Mouse (Mus musculus) liver, adult 2 months (tissue): Measurements from ENCODE around the gene Lrsam1. TPM values are rescaled to one million over a fixed set of nuclear protein-coding genes. Genes with fewer than 3 reads are reported as not detected.

Experiments used
- DNase-seq: peaks from one replicate; pipeline ENCODE4 v3.0.0-alpha.2; 2011; ENCODE audit warnings: low read depth, low spot score; ENCODE audit errors: extremely low read depth
- H3K27ac ChIP-seq: fragments of 200-500 bp; replicated peaks from 2 replicates; pipeline ENCODE4 v1.5.1; 2012; ENCODE audit warnings: low read depth, mild to moderate bottlenecking, control low read depth, inconsistent platforms, low read length; ENCODE audit not compliant: insufficient read depth
- H3K27me3 ChIP-seq: fragments of 200-500 bp; 2 replicates; pipeline ENCODE4 v1.6.1; 2012; ENCODE audit warnings: mild to moderate bottlenecking, moderate library complexity, low read length, inconsistent platforms; ENCODE audit not compliant: control insufficient read depth, insufficient read depth
- H3K36me3 ChIP-seq: fragments of 200-500 bp; 2 replicates; pipeline ENCODE4 v1.6.1; 2012; ENCODE audit warnings: low read length, inconsistent platforms; ENCODE audit not compliant: control insufficient read depth, insufficient read depth
- H3K4me1 ChIP-seq: fragments of 200-500 bp; 2 replicates; pipeline ENCODE4 v1.6.1; 2011; ENCODE audit warnings: low read length; ENCODE audit not compliant: control insufficient read depth, insufficient read depth
- H3K4me3 ChIP-seq: fragments of 200-500 bp; 2 replicates; pipeline ENCODE4 v1.5.1; 2011; ENCODE audit warnings: low read depth, mild to moderate bottlenecking, control low read depth, low read length, moderate library complexity; ENCODE audit not compliant: insufficient read depth
- H3K79me2 ChIP-seq: fragments of 200-500 bp; 2 replicates; pipeline ENCODE4 v1.6.1; 2012; ENCODE audit warnings: inconsistent platforms, mild to moderate bottlenecking, low read length, moderate library complexity; ENCODE audit not compliant: control insufficient read depth, insufficient read depth
- H3K9ac ChIP-seq: fragments of 200-500 bp; 2 replicates; pipeline ENCODE4 v1.6.1; 2012; ENCODE audit warnings: low read depth, mild to moderate bottlenecking, control low read depth, inconsistent platforms, low read length
- CTCF ChIP-seq: fragments of 200-500 bp; IDR thresholded peaks from 2 replicates; pipeline ENCODE4 v1.5.1; 2011; ENCODE audit warnings: low read depth, low read length, control low read depth
- POLR2A ChIP-seq: fragments of 200-500 bp; IDR thresholded peaks from 2 replicates; pipeline ENCODE4 v1.6.1; 2011; ENCODE audit warnings: low read length, control low read depth; ENCODE audit not compliant: insufficient read depth; ENCODE audit errors: extremely low read depth
- WGBS: fragments of 180-500 bp; shearing (Covaris S2); methylation state at CpG from one replicate; pipeline ENCODE4 v1.1.7; 2018; 5-methylcytosine and 5-hydroxymethylcytosine counted together
- polyA plus RNA-seq: library from polyadenylated mRNA; depleted of rRNA; stranded (reverse); fragments of >200 nt; gene quantifications from 2 replicates; pipeline ENCODE4 v1.2.3, GENCODE M21; 2012
- total RNA-seq: library from RNA; depleted of rRNA; stranded (reverse); fragments of >200 nt; gene quantifications from 2 replicates; pipeline ENCODE4 v1.2.3, GENCODE M21; 2014

Gene Lrsam1
- total and polyA plus RNA-seq, 2 experiments: 6.0 to 9.7 TPM

GRCm38 (mm10) chr2:32974216-32974615 lies 12.8 kb upstream of the Lrsam1 start:
- no peak overlapping the region for H3K27ac ChIP-seq
- no peaks in the 10 kb centered on the region for H3K27me3 ChIP-seq
- no peak overlapping the region for H3K9ac ChIP-seq
- no peaks in the 10 kb centered on the region for H3K4me1 ChIP-seq
- no peaks in the 10 kb centered on the region for H3K79me2 ChIP-seq
- 95% methylated on average over 8 of the region's 8 CpGs for WGBS
- no peak for DNase-seq
- no peaks in the 10 kb centered on the region for H3K36me3 ChIP-seq
- H3K4me3 ChIP-seq: no peak overlapping the region
- no peak for TF ChIP-seq POLR2A
- no peak for TF ChIP-seq CTCF

GRCm38 (mm10) chr2:32971235-32971634 lies 9.8 kb upstream of the Lrsam1 start:
- H3K79me2 ChIP-seq: no peaks in the 10 kb centered on the region
- DNase-seq: no peak
- TF ChIP-seq CTCF (no peak), POLR2A (no peak)
- no peak overlapping the region for H3K4me3 ChIP-seq
- H3K4me1 ChIP-seq: peaks cover 6% of the 10 kb centered on the region
- WGBS: 69% methylated on average over 9 of the region's 9 CpGs
- no peaks in the 10 kb centered on the region for H3K27me3 ChIP-seq
- no peak overlapping the region for H3K9ac ChIP-seq
- H3K36me3 ChIP-seq: no peaks in the 10 kb centered on the region
- no peak overlapping the region for H3K27ac ChIP-seq

- Histone ChIP-seq H3K4me1 (peaks cover 8% of the 10 kb centered on the region), H3K27me3 (no peaks in the 10 kb centered on the region), H3K36me3 (peaks cover 2% of the 10 kb centered on the region), H3K27ac (no peak overlapping the region), H3K4me3 (no peak overlapping the region), H3K9ac (no peak overlapping the region), H3K79me2 (no peaks in the 10 kb centered on the region)
- 78% methylated on average over 8 of the region's 8 CpGs for WGBS
- peak; percentile 9 for DNase-seq
- no peak for TF ChIP-seq CTCF
- no peak for TF ChIP-seq POLR2A
Observed at GRCm38 (mm10) chr2:32969326-32969725, 7.9 kb upstream of the Lrsam1 start.

GRCm38 (mm10) chr2:32968024-32968614 lies 6.7 kb upstream of the Lrsam1 start:
- no peaks in the 10 kb centered on the region for H3K79me2 ChIP-seq
- H3K27ac ChIP-seq: no peak overlapping the region
- no peaks in the 10 kb centered on the region for H3K27me3 ChIP-seq
- peaks cover 10% of the 10 kb centered on the region for H3K36me3 ChIP-seq
- TF ChIP-seq CTCF (no peak), POLR2A (no peak)
- peaks cover 9% of the 10 kb centered on the region for H3K4me1 ChIP-seq
- no peak overlapping the region for H3K4me3 ChIP-seq
- DNase-seq: no peak
- no peak overlapping the region for H3K9ac ChIP-seq
- 70% methylated on average over 9 of the region's 9 CpGs for WGBS

GRCm38 (mm10) chr2:32966689-32967631 lies 5.5 kb upstream of the Lrsam1 start:
- DNase-seq: peak; percentile 83
- WGBS: under 1% methylated on average over 55 of the region's 55 CpGs

More at GRCm38 (mm10) chr2:32966689-32967631, 5.5 kb upstream of the Lrsam1 start:
- H3K79me2 ChIP-seq: peaks cover 4% of the 10 kb centered on the region; the same call in 1 of the 2 replicates
- H3K27ac ChIP-seq: peak overlapping the region; percentile 84
- peak overlapping the region; percentile 79 for H3K9ac ChIP-seq
- TF ChIP-seq CTCF (peak; percentile 51; the same call in 1 of the 2 replicates), POLR2A (peak; percentile 81)
- H3K27me3 ChIP-seq: no peaks in the 10 kb centered on the region
- H3K36me3 ChIP-seq: peaks cover 10% of the 10 kb centered on the region
- peak overlapping the region; percentile 65 for H3K4me3 ChIP-seq
- H3K4me1 ChIP-seq: peaks cover 20% of the 10 kb centered on the region
